Mouse (Mus musculus) liver, embryonic 16.5 days (tissue): ENCODE results near the gene Chn2. TPM values are rescaled to one million over a fixed set of nuclear protein-coding genes. Genes with fewer than 3 reads are reported as not detected.
A peak's percentile ranks its signal among the peaks of the same experiment; 100 is the strongest.

Experiments used
- ATAC-seq: fragments of 200-750 bp; cut with Nextera tagmentation; 2 replicates; pipeline ENCODE4 v1.8.0; 2017; ENCODE audit warnings: low read depth, mild to moderate bottlenecking, moderate number of reproducible peaks, moderate library complexity
- H3K27ac ChIP-seq: fragments of 300-500 bp; sonication (generic); 2 replicates; pipeline ENCODE4 v1.5.1; 2014; ENCODE audit warnings: mild to moderate bottlenecking, low read length
- H3K27me3 ChIP-seq: fragments of 300-500 bp; sonication (generic); 2 replicates; pipeline ENCODE4 v1.6.1; 2014; ENCODE audit warnings: low read depth, low read length, mixed read lengths; ENCODE audit not compliant: control insufficient read depth, insufficient read depth
- H3K36me3 ChIP-seq: fragments of 300-500 bp; sonication (generic); 2 replicates; pipeline ENCODE4 v1.6.1; 2014; ENCODE audit warnings: mild to moderate bottlenecking; ENCODE audit not compliant: control insufficient read depth, insufficient read depth
- H3K4me1 ChIP-seq: fragments of 300-500 bp; sonication (generic); 2 replicates; pipeline ENCODE4 v1.6.1; 2014; ENCODE audit warnings: low read depth, low read length, mixed read lengths; ENCODE audit not compliant: control insufficient read depth
- H3K4me2 ChIP-seq: fragments of 300-500 bp; sonication (generic); 2 replicates; pipeline ENCODE4 v1.6.1; 2014; ENCODE audit warnings: low read depth, low read length, mixed read lengths
- H3K4me3 ChIP-seq: fragments of 300-500 bp; sonication (generic); 2 replicates; pipeline ENCODE4 v1.5.1; 2014; ENCODE audit warnings: low read depth, mild to moderate bottlenecking, low read length
- H3K9ac ChIP-seq: fragments of 300-500 bp; sonication (generic); 2 replicates; pipeline ENCODE4 v1.6.1; 2014; ENCODE audit warnings: low read depth, low read length
- H3K9me3 ChIP-seq: fragments of 300-500 bp; sonication (generic); replicated peaks from 2 replicates; pipeline ENCODE4 v1.6.1; 2016; ENCODE audit warnings: low read length; ENCODE audit not compliant: control insufficient read depth
- WGBS: fragments of 180-500 bp; shearing (Covaris S2); extraction: QIAGEN DNeasy Blood & Tissue Kit; methylation state at CpG from one replicate; pipeline ENCODE4 v1.1.7; 2014; ENCODE audit not compliant: insufficient replicate concordance; 5-methylcytosine and 5-hydroxymethylcytosine counted together
- polyA plus RNA-seq: library from polyadenylated mRNA; unstranded; fragments of >200 nt; fragmentation: Nextera tagmentation; extraction: Ambion mirVana; gene quantifications from 2 replicates; pipeline ENCODE4 v1.2.1, GENCODE M21; 2015

The Chn2 gene
- polyA plus RNA-seq, 1 experiment from 2014 or later = 4.2 TPM

- 63% methylated on average over 9 of the region's 9 CpGs for WGBS
- H3K4me2 ChIP-seq = no peak overlapping the region
- no peak overlapping the region for H3K9ac ChIP-seq
- no peaks in the 10 kb centered on the region for H3K36me3 ChIP-seq
- H3K4me1 ChIP-seq = no peaks in the 10 kb centered on the region
- no peak overlapping the region for H3K27ac ChIP-seq
- no peak overlapping the region for H3K4me3 ChIP-seq
- H3K27me3 ChIP-seq = no peaks in the 10 kb centered on the region
- ATAC-seq = no peak
- no peaks in the 10 kb centered on the region for H3K9me3 ChIP-seq
These were observed 202.9 kb downstream of the Chn2 start for GRCm38 (mm10) chr6:54242286-54242685.

- no peaks in the 10 kb centered on the region for H3K4me1 ChIP-seq
- H3K4me3 ChIP-seq = no peak overlapping the region
- no peaks in the 10 kb centered on the region for H3K36me3 ChIP-seq
- no peak overlapping the region for H3K4me2 ChIP-seq
- no peak overlapping the region for H3K9ac ChIP-seq
- WGBS = 58% methylated on average over 8 of the region's 8 CpGs
- H3K9me3 ChIP-seq = no peaks in the 10 kb centered on the region
- H3K27me3 ChIP-seq = no peaks in the 10 kb centered on the region
- H3K27ac ChIP-seq = no peak overlapping the region
- no peak for ATAC-seq
These were observed 209.2 kb downstream of the Chn2 start for GRCm38 (mm10) chr6:54248354-54249252.

- H3K9ac ChIP-seq = no peak overlapping the region
- peak; percentile 59 for ATAC-seq
- H3K27me3 ChIP-seq = no peaks in the 10 kb centered on the region
- H3K4me2 ChIP-seq = no peak overlapping the region
- H3K9me3 ChIP-seq = no peaks in the 10 kb centered on the region
- H3K4me3 ChIP-seq = no peak overlapping the region
- no peaks in the 10 kb centered on the region for H3K36me3 ChIP-seq
- 55% methylated on average over 17 of the region's 17 CpGs for WGBS
- peak overlapping the region; percentile 53 for H3K27ac ChIP-seq
- no peaks in the 10 kb centered on the region; the same call in 1 of the 2 replicates for H3K4me1 ChIP-seq
These were observed 212.2 kb downstream of the Chn2 start for GRCm38 (mm10) chr6:54251401-54252191.

- no peaks in the 10 kb centered on the region; the same call in 1 of the 2 replicates for H3K4me1 ChIP-seq
- WGBS = 51% methylated on average over 5 of the region's 5 CpGs
- H3K27ac ChIP-seq = no peak overlapping the region
- no peak overlapping the region for H3K4me3 ChIP-seq
- no peaks in the 10 kb centered on the region for H3K9me3 ChIP-seq
- no peak for ATAC-seq
- H3K4me2 ChIP-seq = no peak overlapping the region
- H3K27me3 ChIP-seq = no peaks in the 10 kb centered on the region
- no peak overlapping the region for H3K9ac ChIP-seq
- no peaks in the 10 kb centered on the region for H3K36me3 ChIP-seq
These were observed 213.9 kb downstream of the Chn2 start for GRCm38 (mm10) chr6:54253206-54253605.

GRCm38 (mm10) chr6:54253881-54254280, 214.5 kb downstream of the Chn2 start:
- no peaks in the 10 kb centered on the region for H3K27me3 ChIP-seq
- ATAC-seq = no peak

GRCm38 (mm10) chr6:54254759-54255158, 215.4 kb downstream of the Chn2 start:
- no peaks in the 10 kb centered on the region for H3K27me3 ChIP-seq
- 52% methylated on average over 6 of the region's 6 CpGs for WGBS
- H3K27ac ChIP-seq = no peak overlapping the region
- no peak overlapping the region for H3K9ac ChIP-seq
- no peaks in the 10 kb centered on the region for H3K36me3 ChIP-seq
- 0 out of 2 replicates have a peak, but pooled peaks have one; percentile 19 for ATAC-seq
- H3K9me3 ChIP-seq = no peaks in the 10 kb centered on the region
- no peak overlapping the region for H3K4me2 ChIP-seq
- H3K4me1 ChIP-seq = no peaks in the 10 kb centered on the region; the same call in 1 of the 2 replicates
- no peak overlapping the region for H3K4me3 ChIP-seq

More at GRCm38 (mm10) chr6:54253881-54254280, 214.5 kb downstream of the Chn2 start:
- H3K4me3 ChIP-seq = no peak overlapping the region
- no peak overlapping the region for H3K9ac ChIP-seq
- H3K4me2 ChIP-seq = no peak overlapping the region
- no peak overlapping the region for H3K27ac ChIP-seq
- H3K9me3 ChIP-seq = no peaks in the 10 kb centered on the region
- no peaks in the 10 kb centered on the region for H3K36me3 ChIP-seq
- no peaks in the 10 kb centered on the region; the same call in 1 of the 2 replicates for H3K4me1 ChIP-seq
- 73% methylated on average over 7 of the region's 7 CpGs for whole genome bisulfite sequencing

- Histone ChIP-seq H3K4me3 (no peak overlapping the region), H3K4me1 (no peaks in the 10 kb centered on the region; the same call in 1 of the 2 replicates), H3K9ac (no peak overlapping the region), H3K4me2 (no peak overlapping the region), H3K9me3 (no peaks in the 10 kb centered on the region), H3K27ac (no peak overlapping the region), H3K36me3 (no peaks in the 10 kb centered on the region), H3K27me3 (no peaks in the 10 kb centered on the region)
- 65% methylated on average over 11 of the region's 11 CpGs for WGBS
- no peak for ATAC-seq
These were observed 216.0 kb downstream of the Chn2 start for GRCm38 (mm10) chr6:54255321-54255720.

- H3K4me3 ChIP-seq = no peak overlapping the region
- H3K4me2 ChIP-seq = no peak overlapping the region
- 62% methylated on average over 10 of the region's 10 CpGs for WGBS
- H3K4me1 ChIP-seq = no peaks in the 10 kb centered on the region; the same call in 1 of the 2 replicates
- H3K27me3 ChIP-seq = no peaks in the 10 kb centered on the region
- H3K27ac ChIP-seq = no peak overlapping the region
- H3K36me3 ChIP-seq = no peaks in the 10 kb centered on the region
- no peaks in the 10 kb centered on the region for H3K9me3 ChIP-seq
- no peak overlapping the region for H3K9ac ChIP-seq
- ATAC-seq = no peak
These were observed 217.0 kb downstream of the Chn2 start for GRCm38 (mm10) chr6:54256397-54256796.
